Mouse (Mus musculus) thymus, adult 2 months (tissue): ENCODE data around the gene Rsph14.

Experiments
- CTCF ChIP-seq: fragments of 200-500 bp; IDR thresholded peaks from 2 replicates; pipeline ENCODE4 v1.5.1; 2012; ENCODE audit warnings: mild to moderate bottlenecking, control low read depth, low read length, moderate library complexity, borderline replicate concordance; ENCODE audit not compliant: control insufficient read depth, poor library complexity, insufficient read depth; ENCODE audit errors: extremely low read depth
- POLR2A ChIP-seq: fragments of 200-500 bp; IDR thresholded peaks from 2 replicates; pipeline ENCODE4 v1.6.1; 2012; ENCODE audit warnings: mild to moderate bottlenecking, low read length, control low read depth, moderate library complexity; ENCODE audit not compliant: control insufficient read depth, poor library complexity, insufficient read depth; ENCODE audit errors: extremely low read depth

- no peak for TF ChIP-seq CTCF
- no peak for TF ChIP-seq POLR2A
Observed at GRCm38 (mm10) chr10:74933548-74934190, 98.7 kb downstream of the Rsph14 start.
